Mouse (Mus musculus) intestine, postnatal 0 days (tissue): ENCODE data around the gene Xkr8. TPM values are rescaled to one million over a fixed set of nuclear protein-coding genes. Genes with fewer than 3 reads are reported as not detected.

Source experiments
- ATAC-seq: fragments of 200-750 bp; cut with Nextera tagmentation; 2 replicates; pipeline ENCODE4 v1.8.0; 2017; ENCODE audit warnings: mild to moderate bottlenecking, moderate TSS enrichment, moderate library complexity
- H3K27ac ChIP-seq: fragments of 300-500 bp; sonication (generic); 2 replicates; pipeline ENCODE4 v1.5.1; 2014; ENCODE audit warnings: mild to moderate bottlenecking, low read depth, low read length, moderate library complexity
- H3K27me3 ChIP-seq: fragments of 300-500 bp; sonication (generic); replicated peaks from 2 replicates; pipeline ENCODE4 v1.6.1; 2014; ENCODE audit warnings: low read length, mixed read lengths; ENCODE audit not compliant: control insufficient read depth, insufficient read depth
- H3K36me3 ChIP-seq: fragments of 300-500 bp; sonication (generic); 2 replicates; pipeline ENCODE4 v1.6.1; 2014; ENCODE audit warnings: mild to moderate bottlenecking, moderate library complexity; ENCODE audit not compliant: control insufficient read depth, insufficient read depth
- H3K4me1 ChIP-seq: fragments of 300-500 bp; sonication (generic); replicated peaks from 2 replicates; pipeline ENCODE4 v1.6.1; 2014; ENCODE audit warnings: antibody characterized with exemption, low read length, mixed read lengths; ENCODE audit not compliant: control insufficient read depth, insufficient read depth
- H3K4me2 ChIP-seq: fragments of 300-500 bp; sonication (generic); replicated peaks from 2 replicates; pipeline ENCODE4 v1.6.1; 2014; ENCODE audit warnings: low read depth, mild to moderate bottlenecking, moderate library complexity
- H3K4me3 ChIP-seq: fragments of 300-500 bp; sonication (generic); 2 replicates; pipeline ENCODE4 v1.5.1; 2014; ENCODE audit warnings: low read depth, low read length
- H3K9ac ChIP-seq: fragments of 300-500 bp; sonication (generic); 2 replicates; pipeline ENCODE4 v1.6.1; 2014; ENCODE audit warnings: mild to moderate bottlenecking, low read depth, low read length
- H3K9me3 ChIP-seq: fragments of 300-500 bp; sonication (generic); 2 replicates; pipeline ENCODE4 v1.6.1; 2016; ENCODE audit warnings: mixed run types; ENCODE audit not compliant: control insufficient read depth
- CTCF ChIP-seq: sonication (generic); IDR thresholded peaks from 2 replicates; pipeline ENCODE4 v1.5.1; 2016; ENCODE audit warnings: low read depth, mild to moderate bottlenecking, control low read depth, antibody characterized with exemption, moderate library complexity
- WGBS: fragments of 180-500 bp; shearing (Covaris S2); extraction: QIAGEN DNeasy Blood & Tissue Kit; methylation state at CpG from one replicate; pipeline ENCODE4 v1.1.7; 2014; 5-methylcytosine and 5-hydroxymethylcytosine counted together
- polyA plus RNA-seq: library from polyadenylated mRNA; unstranded; fragments of >200 nt; fragmentation: Nextera tagmentation; extraction: Ambion mirVana; gene quantifications from 2 replicates; pipeline ENCODE4 v1.2.1, GENCODE M21; 2015

The Xkr8 gene
- polyA plus RNA-seq, 1 experiment from 2014 or later = 3.3 TPM

GRCm38 (mm10) chr4:132752992-132753391 lies 20.6 kb upstream of the Xkr8 start:
- Histone ChIP-seq H3K4me1 (peaks cover 5% of the 10 kb centered on the region; the same call in 1 of the 2 replicates), H3K9me3 (no peaks in the 10 kb centered on the region), H3K27ac (no peak overlapping the region), H3K27me3 (0 out of 2 replicates have a peak, but pooled peaks cover 5% of the 10 kb centered on the region), H3K4me3 (no peak overlapping the region), H3K9ac (no peak overlapping the region), H3K36me3 (no peaks in the 10 kb centered on the region), H3K4me2 (no peak overlapping the region)
- no peak for ATAC-seq
- 74% methylated on average over 6 of the region's 6 CpGs for WGBS
- TF ChIP-seq CTCF = no peak

DNA sequence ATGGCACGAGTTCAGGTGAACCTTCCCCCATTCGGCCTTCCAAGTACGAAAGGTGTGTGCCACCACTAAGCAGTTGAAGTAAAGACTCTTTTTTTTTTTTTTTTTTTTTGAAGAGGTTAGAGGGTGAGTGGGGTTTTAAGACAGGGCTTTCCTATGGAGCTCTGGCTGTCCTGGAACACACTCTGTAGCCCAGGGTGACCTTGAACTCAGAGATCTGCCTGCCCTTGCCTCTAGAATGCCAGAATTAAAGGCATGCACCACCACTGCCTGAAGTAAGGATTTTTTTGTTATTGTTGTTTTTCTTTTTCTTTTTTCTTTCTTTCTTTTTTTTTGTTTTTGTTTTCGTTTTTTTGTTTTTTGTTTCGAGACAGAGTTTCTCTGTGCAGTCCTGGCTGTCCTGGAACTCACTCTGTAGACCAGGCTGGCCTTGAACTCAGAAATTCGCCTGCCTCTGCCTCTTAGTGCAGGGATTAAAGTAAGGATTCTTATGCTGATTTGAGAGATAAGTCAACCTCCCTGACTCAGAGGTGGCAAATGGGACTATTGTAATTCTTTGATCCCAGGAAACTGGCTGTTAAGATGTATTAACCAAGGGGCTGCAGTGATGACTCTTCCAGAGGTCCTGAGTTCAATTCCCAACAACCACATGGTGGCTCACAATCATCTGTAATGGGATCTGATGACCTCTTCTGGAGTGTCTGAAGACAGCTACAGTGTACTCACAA lies 17.1 kb upstream of the Xkr8 start:
- no peak for TF ChIP-seq CTCF
- no peak overlapping the region for H3K4me3 ChIP-seq
- WGBS = 80% methylated on average over 6 of the region's 6 CpGs
- no peaks in the 10 kb centered on the region for H3K9me3 ChIP-seq
- H3K9ac ChIP-seq = no peak overlapping the region
- H3K36me3 ChIP-seq = no peaks in the 10 kb centered on the region
- no peak overlapping the region for H3K4me2 ChIP-seq
- no peaks in the 10 kb centered on the region for H3K27me3 ChIP-seq
- H3K27ac ChIP-seq = no peak overlapping the region
- 0 out of 2 replicates have a peak, but pooled peaks cover 5% of the 10 kb centered on the region for H3K4me1 ChIP-seq
- ATAC-seq = no peak

DNA sequence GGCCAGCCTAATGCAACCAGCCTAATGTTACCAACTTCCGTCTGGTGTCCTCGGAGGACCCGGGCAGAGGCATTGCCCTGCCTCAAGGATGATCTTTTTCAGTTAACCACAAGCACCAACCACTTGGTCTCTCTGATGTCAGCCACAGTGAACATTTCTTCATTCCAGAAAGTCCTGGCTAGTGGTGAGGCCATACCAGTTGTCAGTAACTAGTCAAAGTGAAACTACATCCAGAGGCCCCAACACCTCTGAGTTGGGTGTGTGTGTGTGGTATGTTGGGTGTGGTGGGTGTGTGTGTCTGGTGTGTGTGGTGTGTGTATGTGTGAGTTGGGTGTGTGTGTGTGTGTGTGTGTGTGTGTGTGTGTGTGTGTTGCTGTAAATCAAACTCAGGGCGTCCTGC lies 16.4 kb upstream of the Xkr8 start:
- Histone ChIP-seq H3K27me3 (no peaks in the 10 kb centered on the region), H3K4me3 (no peak overlapping the region), H3K36me3 (no peaks in the 10 kb centered on the region), H3K9me3 (no peaks in the 10 kb centered on the region), H3K4me2 (no peak overlapping the region), H3K27ac (0 out of 2 replicates have a peak overlapping the region, but pooled peaks have one; percentile 57), H3K9ac (no peak overlapping the region), H3K4me1 (0 out of 2 replicates have a peak, but pooled peaks cover 5% of the 10 kb centered on the region)
- TF ChIP-seq CTCF = no peak
- peak; percentile 29; the same call in 1 of the 2 replicates for ATAC-seq
- 86% methylated on average over 4 of the region's 4 CpGs for WGBS

GRCm38 (mm10) chr4:132747664-132748259 lies 15.4 kb upstream of the Xkr8 start:
- TF ChIP-seq CTCF = no peak
- Histone ChIP-seq H3K27me3 (no peaks in the 10 kb centered on the region), H3K4me1 (0 out of 2 replicates have a peak, but pooled peaks cover 5% of the 10 kb centered on the region), H3K9ac (no peak overlapping the region), H3K36me3 (no peaks in the 10 kb centered on the region), H3K9me3 (no peaks in the 10 kb centered on the region), H3K27ac (peak overlapping the region; percentile 84), H3K4me3 (no peak overlapping the region), H3K4me2 (peak overlapping the region; percentile 45)
- peak; percentile 83 for ATAC-seq
- 21% methylated on average over 9 of the region's 9 CpGs for WGBS

DNA sequence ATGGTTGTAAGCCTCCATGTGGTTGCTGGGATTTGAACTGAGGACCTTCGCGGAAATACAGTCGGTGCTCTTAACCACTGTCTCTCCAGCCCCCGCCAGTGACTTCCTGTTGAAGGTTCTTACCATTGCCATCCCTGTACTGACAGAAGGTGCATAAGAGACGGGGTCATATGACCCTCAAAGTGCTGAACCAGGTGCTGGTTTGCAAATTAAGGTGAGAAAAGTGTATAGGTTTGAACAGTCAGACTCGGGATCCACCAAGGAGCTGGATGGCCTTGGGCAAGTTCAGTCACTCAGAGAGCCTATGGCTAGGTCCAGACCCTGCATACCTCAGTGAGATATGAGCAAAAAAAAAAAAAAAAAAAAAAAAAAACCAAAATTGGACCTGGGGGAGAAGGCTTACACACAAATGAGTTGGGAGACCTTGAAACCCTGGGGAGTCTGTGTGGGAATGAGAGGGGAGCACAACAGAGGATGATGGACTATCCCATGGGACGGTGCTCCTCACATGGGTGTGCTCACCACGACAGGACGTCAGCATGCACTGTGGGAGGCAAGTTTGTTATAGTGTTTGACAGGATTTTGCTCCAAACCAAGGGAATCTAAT lies 14.7 kb upstream of the Xkr8 start:
- H3K9me3 ChIP-seq = no peaks in the 10 kb centered on the region
- H3K27me3 ChIP-seq = no peaks in the 10 kb centered on the region
- H3K9ac ChIP-seq = no peak overlapping the region
- no peak overlapping the region for H3K4me3 ChIP-seq
- 0 out of 2 replicates have a peak, but pooled peaks cover 5% of the 10 kb centered on the region for H3K4me1 ChIP-seq
- no peaks in the 10 kb centered on the region for H3K36me3 ChIP-seq
- peak; percentile 3; the same call in 1 of the 2 replicates for ATAC-seq
- TF ChIP-seq CTCF = no peak
- H3K4me2 ChIP-seq = peak overlapping the region; percentile 45; the same call in 1 of the 2 replicates
- 85% methylated on average over 9 of the region's 9 CpGs for WGBS
- H3K27ac ChIP-seq = peak overlapping the region; percentile 84
